Comparison of ENCODE assay signal across 8 mouse cellular contexts in genomic region chr16:31458229-31458918, GRCm38 (mm10). TPM values are rescaled to one million over a fixed set of nuclear protein-coding genes. Genes with fewer than 3 reads are reported as not detected.
A peak's percentile ranks its signal among the peaks of the same experiment; 100 is the strongest.
DNase-seq lines count a peak whose midpoint lies in the region; ATAC-seq and TF ChIP-seq lines count a peak whose summit lies in the region.

No protein-coding gene starts in this region.

- H3K27ac ChIP-seq in gastrocnemius, adult 2 months = no peak overlapping the region
- peak overlapping the region; percentile 59; the same call in 1 of the 2 replicates for H3K27ac ChIP-seq in intestine, embryonic 14.5 days (ENCODE audit: low read depth)

- DNase-seq in adipocyte (ENCODE audit: low spot score) = peak; percentile 81
- peak; percentile 93 to 94 for DNase-seq in cerebellum, postnatal 14 days
- peak; percentile 76 for DNase-seq in gastrocnemius, adult 2 months
- peak; percentile 97 for DNase-seq in intestine, embryonic 14.5 days (ENCODE audit: low spot score)
- DNase-seq in left cerebral cortex, postnatal 25 days (ENCODE audit: low spot score in 2 of 2) = peak; percentile 76 to 86
- DNase-seq in right cerebral cortex, postnatal 25 days = peak; percentile 74
- peak; percentile 66 to 73 for DNase-seq in urinary bladder, postnatal 36 days (ENCODE audit: low spot score in 2 of 2)

- no peaks in the 10 kb centered on the region for H3K27me3 ChIP-seq in intestine, embryonic 14.5 days (replicated peaks; ENCODE audit: control insufficient read depth, insufficient read depth, low read length)

- intact Hi-C loops in gastrocnemius, adult 2 months (cut with DNase I) = loop anchor here (2.0 kb wide), 1 partner anchor 460 kb away; no protein-coding TSS in a partner anchor
- intact Hi-C loops in left cerebral cortex, postnatal 25 days (cut with DNase I) = loop anchor here (2.0 to 5.0 kb wide), 2 partner anchors 246 to 264 kb away; no protein-coding TSS in a partner anchor

- no peak; the same call in none of the 2 replicates for TF ChIP-seq CTCF in gastrocnemius, adult 2 months (IDR thresholded peaks at IDR 0.05)

- no peaks in the 10 kb centered on the region for H3K9me3 ChIP-seq in intestine, embryonic 14.5 days (ENCODE audit: control insufficient read depth, low read length)

- ATAC-seq in intestine, embryonic 14.5 days (replicated peaks; ENCODE audit: low FRiP score, low TSS enrichment, low read depth) = peak; percentile 28; the same call in 1 of the 2 replicates
- ATAC-seq in megakaryocyte-erythroid progenitor cell, adult 5-6 weeks (replicated peaks; ENCODE audit: low FRiP score, low TSS enrichment, poor library complexity, severe bottlenecking) = peak; percentile 71; the same call in 1 of the 2 replicates

- peak overlapping the region; percentile 59 for H3K9ac ChIP-seq in intestine, embryonic 14.5 days (ENCODE audit: low read length)

- H3K4me1 ChIP-seq in intestine, embryonic 14.5 days (replicated peaks; ENCODE audit: control insufficient read depth, insufficient read depth, low read length) = peaks cover 6% of the 10 kb centered on the region; the same call in 1 of the 2 replicates

- no peaks in the 10 kb centered on the region for H3K36me3 ChIP-seq in intestine, embryonic 14.5 days (ENCODE audit: control insufficient read depth, insufficient read depth, low read length)

- peak overlapping the region; percentile 67 for H3K4me3 ChIP-seq in gastrocnemius, adult 2 months
- peak overlapping the region; percentile 37 for H3K4me3 ChIP-seq in intestine, embryonic 14.5 days (ENCODE audit: low read depth, low read length)

- WGBS in intestine, embryonic 14.5 days = 5% methylated on average over 17 of the region's 17 CpGs

- H3K4me2 ChIP-seq in intestine, embryonic 14.5 days (ENCODE audit: low read length) = peak overlapping the region; percentile 67

RNA-seq across cellular contexts. Expression of gene Bdh1, which starts 36.3 kb away (rescaled TPM):
- 100 to 1,000 TPM in 1 of 2 experiments, 10 to 100 TPM in 1; 71.4 to 144 TPM for total RNA-seq in gastrocnemius, adult 2 months (2021)
- polyA plus RNA-seq in intestine, embryonic 14.5 days (2014; fragmentation: Nextera tagmentation; extraction: Ambion mirVana) = 55.6 and 68.3 TPM in 2 replicates
- 100 to 1,000 TPM; 115 to 123 TPM for total RNA-seq in left cerebral cortex, postnatal 25 days (2021)
- total RNA-seq in megakaryocyte-erythroid progenitor cell, adult 5-6 weeks (2014; fragmentation: Nextera tagmentation) = 11.0 and 16.7 TPM in 2 replicates
- total RNA-seq in megakaryocyte-erythroid progenitor cell, adult 5-6 weeks (2017) = 23.5 and 47.3 TPM in 2 replicates
